Mouse (Mus musculus) gastrocnemius, postnatal 10 days (tissue): ENCODE data around the gene Gm20823. TPM values are rescaled to one million over a fixed set of nuclear protein-coding genes. Genes with fewer than 3 reads are reported as not detected.
"Not testable (repeated sequence)": the region's sequence is repeated elsewhere in the genome, so short reads cannot be mapped to it uniquely, and the experiment has no call there.

Source experiments
- DNase-seq: peaks from one replicate; pipeline ENCODE4 v3.0.0; 2021; ENCODE audit warnings: mixed read lengths
- long read RNA-seq, 2 experiments: library from polyadenylated mRNA; stranded (forward); transcript quantifications; one replicate each; pipeline ENCODE4 v2.0.0; 2021
- total RNA-seq, 2 experiments: library from RNA; stranded (reverse); gene quantifications; 2 replicates each; pipeline ENCODE4 v1.2.3; 2021

The Gm20823 gene
- not detected for total RNA-seq
- long read RNA-seq, experiment 1, result 0 reads
- long read RNA-seq, experiment 2, result 0 reads

- DNase-seq, result not testable (repeated sequence)
Measured at GRCm38 (mm10) chrY:62464745-62465144, at the start of gene Gm20823. Gene Gm20823 (minus strand): TSS chrY:62464845.
